Mouse (Mus musculus): ENCODE results near the gene Gamt.
"Not testable (repeated sequence)": the region's sequence is repeated elsewhere in the genome, so short reads cannot be mapped to it uniquely, and the experiment has no call there.

Gamt gene

GRCm38 (mm10) chr10:80258752-80259462, 1.9 kb downstream of the Gamt start:
- no peak for DNase-seq (ENCODE audit: low read depth, low spot score)

DNA sequence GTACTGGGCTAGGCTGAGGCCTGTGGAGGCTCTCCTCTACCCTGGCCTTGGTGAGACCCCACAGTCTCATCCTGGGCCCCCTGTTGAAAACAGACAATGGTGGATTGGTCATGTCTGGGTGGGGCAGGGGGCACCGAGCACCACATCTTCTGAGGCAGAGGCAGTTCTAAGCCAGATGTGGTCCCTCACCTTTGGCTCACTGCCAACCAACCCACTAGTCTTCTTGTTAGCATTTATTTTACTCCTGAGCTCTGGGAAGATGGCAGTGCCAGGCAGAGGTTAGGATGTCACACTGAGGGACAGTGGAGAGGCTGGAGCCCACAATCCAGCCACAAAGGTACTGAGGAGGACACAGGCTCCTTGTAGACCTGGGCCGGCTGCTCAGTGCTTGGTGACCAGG, 2.9 kb downstream of the Gamt start:
- DNase-seq (ENCODE audit: low read depth, low spot score), result no peak

GRCm38 (mm10) chr10:80255881-80256535, 4.8 kb downstream of the Gamt start:
- DNase-seq (ENCODE audit: low read depth, low spot score), result no peak

GRCm38 (mm10) chr10:80254331-80255297, 6.2 kb downstream of the Gamt start:
- no peak for DNase-seq (ENCODE audit: low read depth, low spot score)

DNA sequence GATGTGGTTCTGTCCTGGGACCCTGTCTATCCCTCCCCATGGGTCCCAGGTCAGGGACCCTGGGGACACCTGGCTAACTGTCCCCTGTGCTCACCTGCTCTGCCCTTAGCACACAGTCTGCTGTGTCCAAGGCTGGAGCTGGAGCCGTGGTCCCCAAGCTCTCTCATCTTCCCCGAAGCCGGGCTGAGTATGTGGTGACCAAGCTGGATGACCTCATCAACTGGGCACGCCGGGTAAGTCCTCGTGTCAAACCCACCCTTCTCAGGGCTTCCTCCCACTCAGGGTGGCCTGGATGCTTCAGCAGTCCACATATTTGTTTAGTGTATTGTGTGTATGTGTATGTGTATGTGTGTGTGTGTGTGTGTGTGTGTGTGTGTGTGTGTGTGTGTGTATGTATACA, 7.3 kb downstream of the Gamt start:
- no peak for DNase-seq (ENCODE audit: low read depth, low spot score)

GRCm38 (mm10) chr10:80252493-80253274, 8.1 kb downstream of the Gamt start:
- no peak for DNase-seq (ENCODE audit: low read depth, low spot score)

DNA sequence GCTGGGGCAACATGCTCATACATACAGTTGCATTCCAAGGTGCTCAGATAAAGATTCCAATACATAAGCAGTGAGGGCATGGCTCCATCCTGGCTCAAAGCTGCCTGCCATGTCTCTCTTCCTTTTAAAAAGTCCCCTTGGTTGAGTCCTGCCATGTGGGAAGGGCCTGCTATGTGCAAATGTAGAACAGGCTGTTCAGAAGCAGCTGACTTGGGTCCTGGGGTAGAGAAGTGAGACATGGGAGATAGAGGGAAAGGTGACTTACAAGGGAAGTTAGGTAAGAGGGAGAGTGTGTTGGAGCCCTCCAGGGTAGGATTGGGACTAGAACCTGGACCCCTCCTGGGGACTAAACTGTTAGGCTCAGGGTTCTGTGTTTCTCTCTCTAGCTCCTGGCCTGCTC, 8.8 kb downstream of the Gamt start:
- DNase-seq (ENCODE audit: low read depth, low spot score), result no peak

DNA sequence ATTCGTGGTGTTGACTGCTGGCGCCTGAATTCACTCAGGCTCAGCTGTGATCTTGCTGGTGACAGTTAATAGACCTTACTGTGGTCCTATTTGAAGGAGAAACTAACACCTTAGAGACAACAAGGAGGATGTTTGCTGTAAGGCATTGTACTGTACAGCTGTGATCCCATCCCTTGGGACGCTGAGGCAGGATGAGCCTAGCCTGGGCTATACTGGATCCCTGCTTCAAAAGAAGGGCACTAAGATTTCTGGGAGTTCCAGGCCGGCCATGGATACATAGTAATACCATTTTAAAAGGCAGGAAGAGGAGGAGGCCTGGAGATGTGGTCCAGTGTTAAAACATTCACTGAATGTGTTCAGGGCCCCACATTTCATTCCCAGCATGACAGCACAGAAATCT, 10.2 kb downstream of the Gamt start:
- no peak for DNase-seq (ENCODE audit: low read depth, low spot score)

DNA sequence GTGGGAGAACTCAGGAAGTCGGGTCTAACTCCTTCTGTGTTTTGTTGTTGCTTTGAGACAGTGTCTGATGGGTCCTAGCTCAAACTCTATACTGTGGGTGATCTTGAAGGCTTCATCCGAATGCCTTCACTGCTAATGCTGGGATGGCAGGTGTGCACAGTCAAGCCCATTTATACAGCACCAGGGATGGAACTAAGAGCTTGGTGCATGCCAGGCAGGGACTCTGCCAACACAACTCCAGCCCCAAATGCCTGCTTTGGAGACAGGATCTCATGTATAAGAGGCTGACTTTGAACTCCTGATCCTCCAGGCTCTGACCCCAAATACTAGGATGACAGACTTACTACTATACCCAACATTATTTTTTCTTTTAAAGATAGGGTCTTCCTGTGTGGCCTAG, 10.8 kb downstream of the Gamt start:
- DNase-seq (ENCODE audit: low read depth, low spot score), result no peak

GRCm38 (mm10) chr10:80248971-80249640, 11.7 kb downstream of the Gamt start, which contains the start of gene Ndufs7:
Gene Ndufs7 (plus strand): TSS chr10:80249121.
- DNase-seq (ENCODE audit: low read depth, low spot score), result peak; percentile 97

- not testable (repeated sequence) for DNase-seq (ENCODE audit: low read depth, low spot score)
Measured at GRCm38 (mm10) chr10:80248437-80248836, 12.4 kb downstream of the Gamt start.

DNA sequence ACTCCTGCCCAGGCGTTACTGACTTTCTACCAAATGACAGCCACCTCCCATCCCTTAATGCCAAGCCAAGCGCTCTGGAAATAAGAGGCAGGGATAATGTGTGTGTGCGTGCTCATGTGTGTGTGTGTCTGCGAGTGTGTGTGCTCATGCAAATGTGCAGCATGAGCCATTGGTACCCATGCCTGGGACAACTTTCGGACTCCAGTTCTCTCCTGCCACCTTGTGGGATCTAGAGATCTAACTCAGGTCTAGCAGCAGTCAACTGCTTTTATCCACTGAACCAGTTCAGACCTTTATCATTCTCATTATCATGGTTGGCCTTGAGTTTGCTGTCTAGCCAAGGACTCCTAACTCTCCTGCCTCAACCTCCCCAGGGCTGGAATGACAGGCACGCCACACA, 13.0 kb downstream of the Gamt start:
- no peak for DNase-seq (ENCODE audit: low read depth, low spot score)

DNA sequence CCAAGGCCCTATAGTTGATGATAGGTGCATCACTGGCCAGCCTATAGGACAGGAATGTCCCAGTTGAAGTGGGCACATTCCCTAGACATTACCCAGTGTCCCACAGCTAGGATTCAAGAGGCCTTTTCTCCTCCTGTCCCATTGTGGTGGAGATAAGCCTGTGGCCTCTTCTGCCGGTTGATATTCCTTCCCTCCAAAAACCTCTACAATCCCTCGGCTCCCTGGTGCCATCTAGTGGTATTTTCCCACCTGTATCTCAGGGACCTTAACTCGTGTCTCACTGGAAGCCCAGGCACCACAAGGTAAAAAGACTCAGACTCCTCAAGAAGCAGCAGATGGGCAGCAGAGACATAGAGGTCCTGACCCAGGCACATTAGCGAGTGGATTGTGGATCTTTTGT, 15.2 kb downstream of the Gamt start:
- peak; percentile 77 for DNase-seq (ENCODE audit: low read depth, low spot score)

DNA sequence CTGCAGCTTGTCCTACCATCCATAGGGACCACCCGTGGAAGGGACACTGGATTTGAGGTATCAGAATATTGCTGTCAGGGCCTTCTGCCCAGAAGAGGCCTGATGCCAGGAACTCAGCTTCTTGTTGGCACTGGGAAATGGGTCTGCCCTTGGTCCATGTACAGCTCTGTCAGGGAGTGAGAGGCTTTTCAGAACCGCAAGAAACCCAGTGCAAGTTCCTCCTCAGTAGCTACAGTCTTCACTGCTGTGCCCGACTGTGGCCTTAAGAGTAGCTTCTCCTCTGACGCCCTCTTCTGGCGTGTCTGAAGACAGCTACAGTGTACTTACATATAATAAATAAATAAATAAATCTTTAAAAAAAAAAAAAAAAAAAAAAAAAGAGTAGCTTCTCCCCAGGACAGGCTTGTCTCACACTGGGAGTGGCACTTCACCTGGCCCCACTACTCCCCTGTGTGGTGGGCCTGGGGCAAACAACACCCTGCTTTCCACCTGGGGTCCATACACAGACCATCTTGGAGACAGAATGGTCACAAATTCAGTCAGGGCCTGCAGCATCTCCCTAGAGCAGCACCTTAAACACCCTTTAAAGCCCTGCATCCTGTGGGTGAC, 15.9 kb downstream of the Gamt start:
- peak; percentile 73 for DNase-seq (ENCODE audit: low read depth, low spot score)

DNA sequence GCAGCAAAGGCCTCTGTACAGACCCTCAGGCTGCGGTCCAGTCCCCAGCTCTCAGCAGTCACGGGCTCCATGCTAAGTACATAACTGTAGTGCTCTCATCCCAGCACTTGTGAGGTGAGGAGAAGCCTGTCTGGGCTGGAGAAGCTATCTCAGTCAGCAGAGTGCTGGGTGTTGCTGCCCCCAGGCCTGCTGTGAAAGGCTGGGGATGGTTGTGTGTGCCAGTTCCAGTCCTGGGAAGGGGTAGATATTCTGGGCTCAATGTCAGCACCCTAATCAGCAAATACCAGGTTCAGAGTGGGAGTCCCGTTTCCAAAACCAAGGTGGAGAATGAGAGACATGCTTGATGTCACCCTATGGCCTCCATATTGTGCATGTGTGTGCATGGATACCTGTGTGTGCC, 18.2 kb downstream of the Gamt start:
- no peak for DNase-seq (ENCODE audit: low read depth, low spot score)

- no peak for DNase-seq (ENCODE audit: low read depth, low spot score)
Measured at GRCm38 (mm10) chr10:80242088-80242487, 18.7 kb downstream of the Gamt start.

DNA sequence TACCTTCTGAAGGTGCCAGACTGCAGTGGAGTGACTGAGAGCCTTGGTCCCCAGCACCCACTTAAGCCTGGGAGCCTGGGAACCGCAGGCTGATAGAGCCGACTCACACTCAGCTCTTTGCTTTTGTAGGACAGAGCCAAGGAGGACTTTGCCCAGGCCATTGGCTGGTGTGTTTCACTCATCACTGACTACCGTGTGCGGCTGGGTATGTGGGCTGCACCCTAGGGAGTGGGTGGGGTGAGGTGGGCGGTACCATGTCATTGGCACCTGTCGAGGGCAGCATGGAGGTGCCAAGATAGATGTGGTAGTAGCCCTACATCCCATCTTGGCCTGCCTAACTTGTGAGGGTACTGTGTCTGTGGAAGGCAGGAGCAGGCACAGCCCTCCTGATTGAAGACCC, 21.0 kb downstream of the Gamt start:
- no peak for DNase-seq (ENCODE audit: low read depth, low spot score)

DNA sequence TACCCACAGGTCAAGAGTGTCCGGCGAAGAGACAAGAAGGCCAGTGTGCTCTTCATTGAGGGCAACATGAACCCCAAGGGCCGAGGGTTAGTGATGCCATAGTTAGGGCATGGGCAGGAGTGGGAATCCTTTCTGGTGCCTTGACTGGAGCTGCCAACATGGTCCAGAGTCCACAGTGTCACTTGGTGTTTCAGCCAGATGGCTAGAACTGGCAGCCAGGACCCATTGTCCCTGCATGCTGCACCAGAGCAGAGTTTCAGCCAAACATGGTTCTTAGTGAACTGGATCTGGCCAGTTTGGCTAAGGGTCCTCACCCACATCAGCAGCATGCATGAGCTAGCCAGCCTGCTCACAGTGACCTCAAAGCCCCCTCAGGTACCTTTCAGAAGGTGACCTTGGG, 22.5 kb downstream of the Gamt start:
- no peak for DNase-seq (ENCODE audit: low read depth, low spot score)

DNA sequence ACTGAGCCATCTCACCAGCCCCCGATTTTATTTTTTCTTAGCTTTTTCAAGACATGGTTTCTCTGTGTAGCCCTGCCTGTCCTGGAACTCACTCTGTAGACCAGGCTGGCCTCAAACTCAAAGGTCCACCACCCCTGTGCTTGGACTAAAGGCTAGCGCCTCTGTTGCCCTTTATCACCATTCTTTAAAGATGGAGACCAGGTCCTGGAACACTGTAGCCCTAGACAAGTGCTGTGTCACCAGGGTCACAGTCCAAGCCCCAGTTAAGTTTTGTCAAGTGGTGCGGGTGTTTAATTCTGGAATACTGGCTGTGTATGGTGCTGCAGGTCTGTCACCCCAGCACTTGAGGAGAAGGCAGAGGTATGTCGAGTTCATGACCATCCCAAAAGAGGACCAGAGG, 23.8 kb downstream of the Gamt start:
- DNase-seq (ENCODE audit: low read depth, low spot score), result no peak

GRCm38 (mm10) chr10:80236145-80236825, 24.5 kb downstream of the Gamt start:
- no peak for DNase-seq (ENCODE audit: low read depth, low spot score)

Data from CD4-positive helper T cell, adult 2 months (primary cell).